Mouse (Mus musculus): ENCODE results near the gene Il18rap. TPM values are rescaled to one million over a fixed set of nuclear protein-coding genes. Genes with fewer than 3 reads are reported as not detected.
"Not testable (repeated sequence)": the region's sequence is repeated elsewhere in the genome, so short reads cannot be mapped to it uniquely, and the experiment has no call there.

Gene Il18rap
- total RNA-seq, 2 experiments from 2014 or later: 8.7 to 15.9 TPM

DNA sequence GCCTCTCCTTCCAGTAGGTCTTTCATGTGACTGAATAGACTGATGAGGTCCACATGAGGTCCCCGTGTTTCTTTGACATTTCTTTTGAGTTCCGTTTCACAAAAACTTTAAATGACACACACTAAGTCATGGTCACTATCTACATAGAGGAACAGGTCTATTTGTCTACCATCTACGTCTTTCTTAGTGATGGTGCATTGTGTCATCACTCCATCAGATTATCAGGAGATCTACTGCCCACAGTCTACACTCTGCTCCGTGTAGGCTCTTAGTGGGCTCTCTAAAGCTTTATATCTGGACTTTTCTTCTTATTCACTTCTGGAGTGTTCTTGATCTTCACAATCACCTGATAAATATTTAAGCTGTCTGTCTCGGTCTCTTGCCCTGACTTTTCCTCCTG is 14.1 kb downstream of the Il18rap start:
- ATAC-seq (replicated peaks; ENCODE audit: poor library complexity, severe bottlenecking): no peak

DNA sequence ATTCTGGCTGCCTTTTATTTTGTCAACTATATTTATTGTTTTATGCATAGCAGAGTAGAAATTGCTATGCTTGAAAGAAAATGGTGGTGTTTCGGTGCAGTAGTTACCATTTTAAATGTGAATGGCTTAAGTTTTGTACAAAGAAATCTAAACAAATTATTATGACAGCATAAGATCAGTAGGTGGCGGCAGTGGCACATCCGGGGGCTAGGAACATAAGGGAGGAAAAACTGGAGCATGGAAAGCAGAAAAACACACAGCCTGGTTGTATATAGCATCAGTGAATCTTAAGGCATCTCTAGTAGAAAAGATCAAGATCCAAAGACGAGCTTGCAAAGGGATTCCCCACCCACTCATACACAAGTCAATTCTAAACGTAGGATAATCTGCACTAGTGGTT is 22.4 kb downstream of the Il18rap start:
- ATAC-seq (replicated peaks; ENCODE audit: poor library complexity, severe bottlenecking): no peak

DNA sequence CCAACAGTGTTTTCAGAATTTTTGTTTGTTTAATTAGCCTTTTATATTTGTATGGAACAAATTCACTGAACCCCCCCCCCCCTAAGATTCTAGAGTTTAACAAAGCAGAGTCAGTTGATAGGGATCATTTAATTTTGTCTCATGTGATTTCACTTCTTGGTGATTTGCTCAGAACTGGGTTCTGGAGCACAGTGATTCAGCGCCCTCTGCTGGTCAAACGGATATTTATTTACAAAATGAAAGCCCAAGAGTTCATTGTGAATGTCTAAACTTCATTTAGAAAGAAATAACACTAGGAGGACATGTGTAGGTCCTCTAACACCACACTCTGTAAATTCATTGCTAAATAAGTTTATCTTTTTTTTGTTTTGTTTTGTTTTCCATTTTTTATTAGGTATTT is 29.5 kb downstream of the Il18rap start:
- peak; percentile 44; the same call in 1 of the 2 replicates for ATAC-seq (replicated peaks; ENCODE audit: poor library complexity, severe bottlenecking)

DNA sequence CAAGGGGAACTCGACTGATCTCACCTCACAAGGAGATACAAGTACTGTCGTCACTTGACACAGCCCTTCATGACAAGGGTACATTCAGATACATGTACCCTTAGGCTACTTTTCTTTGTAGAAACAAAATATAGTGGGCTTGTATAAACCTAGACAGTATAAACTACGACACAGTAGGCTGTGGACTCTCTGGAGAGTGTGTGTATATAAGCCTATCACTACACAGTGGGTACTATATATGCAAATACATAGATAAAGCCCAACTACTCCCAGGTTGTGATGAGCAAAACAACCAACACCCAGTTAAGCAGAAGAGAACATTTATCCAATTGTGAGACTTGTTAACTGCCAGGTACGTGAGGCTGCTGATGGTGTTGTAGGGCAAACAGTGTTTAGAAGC is 31.5 kb downstream of the Il18rap start:
- no peak for ATAC-seq (replicated peaks; ENCODE audit: poor library complexity, severe bottlenecking)

DNA sequence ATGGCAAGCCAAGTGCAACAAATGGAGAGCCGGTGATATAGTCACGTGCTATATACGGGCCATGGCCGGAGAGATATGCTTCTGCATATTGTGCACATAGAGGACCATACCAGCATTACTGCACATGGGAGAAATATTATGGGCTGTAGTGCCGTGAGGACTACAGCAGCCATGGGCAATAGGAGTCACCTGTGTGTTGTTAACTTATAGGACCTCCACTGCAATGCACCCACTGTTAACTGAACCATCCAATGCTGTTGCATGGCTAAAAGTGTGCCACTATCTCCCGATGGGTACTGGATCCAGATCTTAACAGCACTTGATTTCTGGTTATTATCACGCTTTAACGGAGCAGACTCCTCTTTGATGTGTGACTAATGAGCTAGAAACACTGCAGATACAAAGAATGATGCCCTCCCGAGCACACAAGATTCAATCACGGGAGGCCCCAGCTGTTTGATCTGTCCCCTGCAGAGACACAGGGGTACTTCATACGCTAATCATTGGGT is 32.0 kb downstream of the Il18rap start:
- no peak for ATAC-seq (replicated peaks; ENCODE audit: poor library complexity, severe bottlenecking)

DNA sequence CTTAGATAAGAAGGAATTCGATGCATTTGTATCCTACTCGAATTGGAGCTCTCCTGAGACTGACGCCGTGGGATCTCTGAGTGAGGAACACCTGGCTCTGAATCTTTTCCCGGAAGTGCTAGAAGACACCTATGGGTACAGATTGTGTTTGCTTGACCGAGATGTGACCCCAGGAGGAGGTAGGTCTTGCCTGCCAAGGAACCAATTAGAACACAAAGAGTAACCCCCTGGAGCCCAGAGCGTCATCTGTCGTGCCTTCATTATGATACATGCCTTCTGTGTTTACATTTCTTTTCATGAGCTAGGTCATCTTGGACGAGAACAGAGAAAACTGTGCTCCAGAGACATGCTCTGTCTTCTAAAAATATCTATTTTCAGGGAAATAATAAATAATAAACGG is 32.6 kb downstream of the Il18rap start:
- no peak for ATAC-seq (replicated peaks; ENCODE audit: poor library complexity, severe bottlenecking)

DNA sequence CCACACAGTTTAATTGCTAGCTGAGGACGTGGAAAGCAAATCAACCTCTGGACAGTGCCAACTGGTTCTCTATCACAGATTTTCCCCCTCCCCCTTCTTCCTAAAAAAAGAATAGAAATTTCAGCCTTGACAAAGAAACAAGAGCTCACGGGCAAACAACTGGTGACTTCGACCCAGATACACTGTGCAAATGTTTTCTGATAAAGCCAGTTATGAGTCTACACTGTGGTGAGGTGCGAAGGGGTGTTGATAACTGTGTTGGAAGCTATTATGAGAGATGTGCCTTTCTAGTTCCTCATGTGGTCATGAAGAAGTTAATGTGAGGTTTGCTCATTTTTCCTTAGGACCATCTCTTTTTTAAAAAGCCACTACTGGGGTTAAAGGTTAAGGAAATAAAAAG is 54.2 kb downstream of the Il18rap start:
- no peak for ATAC-seq (replicated peaks; ENCODE audit: poor library complexity, severe bottlenecking)

DNA sequence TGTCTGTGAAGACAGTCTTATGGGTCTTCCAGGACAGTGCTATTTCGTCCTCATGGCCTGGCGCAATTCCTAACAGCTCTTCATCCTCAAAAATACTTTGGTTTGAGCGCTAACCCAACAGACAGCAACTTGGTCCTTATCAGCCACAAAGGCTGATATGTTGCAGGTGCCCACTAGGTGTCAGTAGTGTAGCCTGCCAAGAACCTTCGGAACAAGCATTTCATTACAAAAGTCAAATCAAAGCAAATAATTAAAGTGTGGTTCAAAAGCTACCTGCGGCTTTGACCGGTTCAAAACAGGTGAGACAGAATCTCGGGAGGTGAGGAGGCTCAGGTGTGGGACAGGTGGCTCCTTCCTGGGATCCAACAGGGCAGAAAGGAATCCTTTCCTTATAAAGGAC is 64.6 kb downstream of the Il18rap start, which contains the start of gene Slc9a4:
TSS of gene Slc9a4 (plus strand) at position 298 of the 400 bp plus-strand sequence.
- ATAC-seq (replicated peaks; ENCODE audit: poor library complexity, severe bottlenecking): peak; percentile 52

DNA sequence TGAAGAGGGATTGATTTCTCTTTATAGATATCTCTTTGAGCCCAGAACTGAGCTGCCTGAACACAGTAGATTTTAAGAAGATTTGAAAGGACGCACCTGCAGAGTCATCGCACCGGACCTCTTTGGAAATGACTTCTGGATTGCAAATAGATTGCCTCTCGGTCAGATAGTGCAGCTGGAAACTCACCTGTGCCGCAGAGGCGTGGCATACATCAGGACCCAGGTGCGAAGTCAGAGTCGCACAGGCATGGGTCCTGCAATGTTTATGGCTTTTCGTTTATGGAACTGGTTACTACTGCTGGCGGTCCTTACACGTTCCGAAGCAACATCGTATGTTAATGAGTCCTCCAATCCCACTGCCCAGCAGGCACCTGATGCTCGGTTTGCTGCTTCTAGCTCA is 65.1 kb downstream of the Il18rap start:
- ATAC-seq (replicated peaks; ENCODE audit: poor library complexity, severe bottlenecking): no peak

DNA sequence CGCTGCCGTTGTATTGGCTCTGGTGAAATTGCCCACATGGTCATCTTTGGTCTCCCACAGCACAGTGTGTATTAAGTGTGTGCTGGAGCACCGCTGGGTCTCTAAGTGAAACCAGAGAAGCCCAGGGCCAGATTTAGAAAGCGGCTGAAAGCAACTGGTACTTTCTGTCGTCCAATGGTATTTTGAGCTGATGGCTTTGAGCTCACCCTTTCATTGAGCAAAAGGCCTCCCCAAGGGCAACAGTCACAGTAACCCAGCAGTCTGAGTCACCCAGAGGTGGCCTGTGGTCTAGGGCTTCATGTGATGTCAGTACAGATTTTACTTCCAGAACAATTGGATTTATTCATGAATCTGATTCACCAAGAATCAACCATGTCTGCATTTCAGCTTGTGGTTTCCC is 71.6 kb downstream of the Il18rap start:
- ATAC-seq (replicated peaks; ENCODE audit: poor library complexity, severe bottlenecking): no peak

DNA sequence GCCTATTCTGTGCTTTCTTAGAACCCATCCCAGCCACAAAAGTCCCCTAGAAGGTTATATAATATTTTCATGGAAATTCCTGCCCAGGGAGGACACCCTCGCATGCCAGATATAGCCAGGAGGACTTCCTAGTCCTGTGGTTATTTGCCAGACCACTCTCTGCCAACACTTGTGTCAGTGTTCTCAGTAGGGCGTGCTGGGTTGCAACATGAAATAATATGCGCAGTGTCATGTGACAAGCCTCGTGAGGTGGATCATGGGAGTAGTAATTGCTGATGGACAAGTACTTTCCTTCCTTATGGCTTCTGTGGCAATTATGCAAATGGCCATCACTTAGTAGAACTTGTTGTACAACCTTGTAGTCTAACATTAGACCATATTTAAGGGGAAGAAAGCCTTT is 75.8 kb downstream of the Il18rap start:
- 0 out of 2 replicates have a peak, but pooled peaks have one; percentile 33 for ATAC-seq (replicated peaks; ENCODE audit: poor library complexity, severe bottlenecking)

DNA sequence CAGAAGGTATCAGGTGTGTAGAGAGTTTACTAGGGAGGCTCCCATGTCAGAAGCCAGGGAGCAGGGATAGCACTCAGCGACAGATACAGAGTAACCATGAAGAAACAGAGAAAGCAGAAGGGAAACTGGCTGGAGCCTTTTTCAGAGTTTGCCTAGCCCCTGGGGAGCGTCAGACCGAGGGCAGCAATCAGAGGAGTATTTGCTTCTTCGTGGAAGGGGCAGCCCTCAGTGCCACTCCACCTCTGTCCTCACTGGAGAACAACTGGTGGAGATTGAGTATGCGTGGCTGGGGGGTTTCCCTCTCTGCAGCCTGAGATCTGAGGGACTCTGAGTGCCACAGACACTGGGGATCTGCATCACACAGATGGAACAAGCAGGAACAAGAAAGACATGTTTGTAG is 82.7 kb downstream of the Il18rap start:
- ATAC-seq (replicated peaks; ENCODE audit: poor library complexity, severe bottlenecking): peak; percentile 29

DNA sequence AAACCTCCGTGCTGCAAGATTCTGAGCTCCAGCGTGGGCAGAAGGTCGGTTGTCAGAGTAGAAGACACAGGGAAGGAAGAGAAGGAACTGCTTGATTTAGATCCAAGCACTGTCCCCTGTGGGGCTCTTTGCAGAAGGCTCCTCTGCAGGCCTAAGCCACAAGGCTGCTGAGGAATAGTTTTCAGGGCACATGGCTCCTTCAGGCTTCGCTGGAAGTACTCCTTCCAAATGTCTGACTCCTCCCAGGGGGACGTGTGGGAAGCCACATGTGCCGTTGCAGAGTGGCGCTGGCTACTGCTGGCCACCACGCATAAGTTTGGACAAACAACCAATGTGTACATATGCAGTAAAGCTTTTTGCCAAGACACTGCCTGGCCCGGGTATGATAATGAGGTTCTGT is 84.5 kb downstream of the Il18rap start:
- not testable (repeated sequence) for ATAC-seq (replicated peaks; ENCODE audit: poor library complexity, severe bottlenecking)

DNA sequence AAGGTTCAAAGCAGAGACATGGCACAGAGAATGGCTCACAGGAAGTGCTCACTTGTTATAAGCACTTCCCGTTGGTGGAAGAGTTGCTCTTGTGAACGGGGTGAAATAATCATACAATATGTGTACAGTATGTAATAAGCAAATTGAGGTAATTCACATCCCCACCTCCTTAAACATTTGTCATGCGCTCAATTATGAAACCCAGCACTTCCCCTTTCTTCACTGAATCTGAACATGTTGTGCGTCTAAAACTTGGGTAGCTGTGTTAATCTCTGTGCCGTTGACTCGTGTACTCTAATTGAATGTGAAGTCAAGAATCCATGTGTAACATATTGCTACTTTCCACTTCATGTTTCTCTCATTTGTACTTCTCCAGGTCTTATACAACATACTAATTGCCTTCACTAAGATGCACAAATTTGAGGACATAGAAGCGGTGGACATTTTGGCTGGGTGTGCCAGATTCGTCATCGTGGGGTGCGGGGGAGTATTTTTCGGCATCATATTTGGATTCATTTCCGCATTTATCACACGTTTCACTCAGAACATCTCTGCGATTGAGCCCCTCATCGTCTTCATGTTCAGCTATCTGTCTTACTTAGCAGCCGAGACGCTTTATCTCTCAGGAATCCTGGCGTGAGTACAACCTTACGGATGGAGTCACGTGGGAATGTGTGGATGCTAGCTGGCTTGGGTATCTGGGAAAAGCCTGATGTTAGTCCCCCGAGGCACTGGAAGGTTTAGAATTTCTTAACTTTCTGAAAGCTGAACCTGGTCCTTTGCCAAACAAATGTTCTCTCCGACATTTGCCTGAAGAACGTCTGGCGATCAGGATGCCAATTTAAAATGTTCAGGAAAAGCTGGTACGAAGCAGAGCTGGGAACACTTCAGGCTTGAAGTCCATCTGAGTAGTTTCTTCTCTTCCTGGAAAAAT is 85.5 kb downstream of the Il18rap start:
- peak; percentile 91 for ATAC-seq (replicated peaks; ENCODE audit: poor library complexity, severe bottlenecking)

Other genes starting within 250 kb of the Il18rap start
- 13.4 and 14.5 TPM in 2 replicates for gene Il1rl2, start 190.8 kb upstream of the Il18rap start, total RNA-seq (2014; fragmentation: Nextera tagmentation)
- gene Il1rl2, start 190.8 kb upstream of the Il18rap start, total RNA-seq (2017): 8.7 and 10.8 TPM in 2 replicates
- gene Il1rl1, start 85.8 kb upstream of the Il18rap start, total RNA-seq (2014; fragmentation: Nextera tagmentation): 1.1 and 3.3 TPM in 2 replicates
- 2.0 and 2.1 TPM in 2 replicates for gene Il1rl1, start 85.8 kb upstream of the Il18rap start, total RNA-seq (2017)
- gene Il18r1, start 49.8 kb upstream of the Il18rap start, total RNA-seq (2014; fragmentation: Nextera tagmentation): 2.8 TPM in 1 of 2 replicates, not detected in the other
- gene Il18r1, start 49.8 kb upstream of the Il18rap start, total RNA-seq (2017): 0.82 and 1.6 TPM in 2 replicates
- gene Slc9a4, start 64.7 kb downstream of the Il18rap start, total RNA-seq (2014; fragmentation: Nextera tagmentation): not detected in 2 replicates
- not detected in 2 replicates for gene Slc9a4, start 64.7 kb downstream of the Il18rap start, total RNA-seq (2017)
- gene Slc9a2, start 165.2 kb downstream of the Il18rap start, total RNA-seq (2014; fragmentation: Nextera tagmentation): 0.32 TPM in 1 of 2 replicates, not detected in the other
- gene Slc9a2, start 165.2 kb downstream of the Il18rap start, total RNA-seq (2017): 0.30 TPM in 1 of 2 replicates, not detected in the other